Mouse (Mus musculus): ENCODE results near the gene Sgip1.

The Sgip1 gene

GRCm38 (mm10) chr4:102775596-102776270, 34.6 kb downstream of the Sgip1 start:
- DNase-seq = no peak

- DNase-seq = no peak
Observed at GRCm38 (mm10) chr4:102779902-102780301, 38.8 kb downstream of the Sgip1 start.

- DNase-seq = no peak
Observed at GRCm38 (mm10) chr4:102783063-102783748, 42.1 kb downstream of the Sgip1 start.

GRCm38 (mm10) chr4:102785158-102785557, 44.1 kb downstream of the Sgip1 start:
- DNase-seq = no peak

GRCm38 (mm10) chr4:102792100-102792790, 51.1 kb downstream of the Sgip1 start:
- DNase-seq = peak; percentile 27

GRCm38 (mm10) chr4:102801471-102801870, 60.4 kb downstream of the Sgip1 start:
- DNase-seq = no peak

- DNase-seq = no peak
Observed at GRCm38 (mm10) chr4:102801936-102802335, 60.8 kb downstream of the Sgip1 start.

- no peak for DNase-seq
Observed at GRCm38 (mm10) chr4:102804611-102805010, 63.5 kb downstream of the Sgip1 start.

GRCm38 (mm10) chr4:102806987-102807386, 65.9 kb downstream of the Sgip1 start:
- DNase-seq = no peak

GRCm38 (mm10) chr4:102808258-102808657, 67.2 kb downstream of the Sgip1 start:
- no peak for DNase-seq

GRCm38 (mm10) chr4:102809296-102809695, 68.2 kb downstream of the Sgip1 start:
- no peak for DNase-seq

GRCm38 (mm10) chr4:102810277-102810676, 69.2 kb downstream of the Sgip1 start:
- DNase-seq = no peak

GRCm38 (mm10) chr4:102811007-102811805, 70.1 kb downstream of the Sgip1 start:
- no peak for DNase-seq

- DNase-seq = no peak
Observed at GRCm38 (mm10) chr4:102813346-102813745, 72.2 kb downstream of the Sgip1 start.

- peak; percentile 33 for DNase-seq
Observed at GRCm38 (mm10) chr4:102821786-102822185, 80.7 kb downstream of the Sgip1 start.

GRCm38 (mm10) chr4:102824494-102824893, 83.4 kb downstream of the Sgip1 start:
- DNase-seq = no peak

- no peak for DNase-seq
Observed at GRCm38 (mm10) chr4:102826159-102826558, 85.1 kb downstream of the Sgip1 start.

- no peak for DNase-seq
Observed at GRCm38 (mm10) chr4:102828518-102828917, 87.4 kb downstream of the Sgip1 start.

- DNase-seq = no peak
Observed at GRCm38 (mm10) chr4:102833191-102833590, 92.1 kb downstream of the Sgip1 start.

- no peak for DNase-seq
Observed at GRCm38 (mm10) chr4:102833726-102834125, 92.6 kb downstream of the Sgip1 start.

- DNase-seq = no peak
Observed at GRCm38 (mm10) chr4:102834710-102835109, 93.6 kb downstream of the Sgip1 start.

GRCm38 (mm10) chr4:102840062-102840798, 99.1 kb downstream of the Sgip1 start:
- DNase-seq = no peak

Measured in lung, postnatal 14 days (tissue).